Mouse (Mus musculus) stomach, postnatal 0 days (tissue): ENCODE results near the gene Kifc1. TPM values are rescaled to one million over a fixed set of nuclear protein-coding genes. Genes with fewer than 3 reads are reported as not detected.
"Not testable (repeated sequence)": the region's sequence is repeated elsewhere in the genome, so short reads cannot be mapped to it uniquely, and the experiment has no call there.

Source experiments
- ATAC-seq: fragments of 200-750 bp; cut with Nextera tagmentation; 2 replicates; pipeline ENCODE4 v1.8.0; 2017; ENCODE audit not compliant: low FRiP score, low TSS enrichment
- DNase-seq: peaks from one replicate; pipeline ENCODE4 v3.0.0-alpha.2; 2016; ENCODE audit warnings: low spot score
- H3K27ac ChIP-seq: fragments of 300-500 bp; sonication (generic); replicated peaks from 2 replicates; pipeline ENCODE4 v1.5.1; 2014; ENCODE audit warnings: mild to moderate bottlenecking, control low read depth
- H3K27me3 ChIP-seq: fragments of 300-500 bp; sonication (generic); 2 replicates; pipeline ENCODE4 v1.6.1; 2014; ENCODE audit warnings: low read length; ENCODE audit not compliant: control insufficient read depth, insufficient read depth
- H3K36me3 ChIP-seq: fragments of 300-500 bp; sonication (generic); 2 replicates; pipeline ENCODE4 v1.6.1; 2014; ENCODE audit warnings: low read length, mixed read lengths; ENCODE audit not compliant: control insufficient read depth, insufficient read depth
- H3K4me1 ChIP-seq: fragments of 300-500 bp; sonication (generic); replicated peaks from 2 replicates; pipeline ENCODE4 v1.6.1; 2014; ENCODE audit warnings: antibody characterized with exemption; ENCODE audit not compliant: control insufficient read depth, insufficient read depth
- H3K4me2 ChIP-seq: fragments of 300-500 bp; sonication (generic); replicated peaks from 2 replicates; pipeline ENCODE4 v1.6.1; 2014; ENCODE audit warnings: low read depth, mild to moderate bottlenecking, control low read depth, moderate library complexity
- H3K4me3 ChIP-seq: fragments of 300-500 bp; sonication (generic); 2 replicates; pipeline ENCODE4 v1.5.1; 2014; ENCODE audit warnings: low read depth, low read length, control low read depth
- H3K9ac ChIP-seq: fragments of 300-500 bp; sonication (generic); 2 replicates; pipeline ENCODE4 v1.6.1; 2014; ENCODE audit warnings: mild to moderate bottlenecking, low read length, control low read depth, mixed read lengths
- H3K9me3 ChIP-seq: fragments of 300-500 bp; sonication (generic); 2 replicates; pipeline ENCODE4 v1.6.1; 2016; ENCODE audit warnings: low read length; ENCODE audit not compliant: control insufficient read depth
- CTCF ChIP-seq: IDR thresholded peaks from 2 replicates; pipeline ENCODE4 v1.5.1; 2016; ENCODE audit warnings: antibody characterized with exemption, low read depth, mild to moderate bottlenecking, moderate library complexity
- EP300 ChIP-seq: optimal IDR thresholded peaks from 2 replicates; pipeline ENCODE3; 2016; ENCODE audit warnings: antibody characterized with exemption
- WGBS: fragments of 180-500 bp; shearing (Covaris S2); extraction: QIAGEN DNeasy Blood & Tissue Kit; methylation state at CpG from one replicate; pipeline ENCODE4 v1.1.7; 2014; 5-methylcytosine and 5-hydroxymethylcytosine counted together
- polyA plus RNA-seq: library from polyadenylated mRNA; unstranded; fragments of >200 nt; fragmentation: Nextera tagmentation; extraction: Ambion mirVana; gene quantifications from 2 replicates; pipeline ENCODE4 v1.2.1, GENCODE M21; 2015

Kifc1 gene
- polyA plus RNA-seq, 1 experiment from 2014 or later: 1.7 TPM

GRCm38 (mm10) chr17:33875797-33876196 is 14.7 kb downstream of the Kifc1 start:
- not testable (repeated sequence) for H3K27me3 ChIP-seq, H3K4me3 ChIP-seq, H3K4me1 ChIP-seq, H3K9me3 ChIP-seq, ATAC-seq, H3K9ac ChIP-seq, H3K4me2 ChIP-seq, H3K27ac ChIP-seq, H3K36me3 ChIP-seq
- peak; percentile 27 for DNase-seq
- peak; percentile 52 for TF ChIP-seq CTCF
- WGBS: 82% methylated on average over 5 of the region's 5 CpGs

- Histone ChIP-seq H3K27ac (no peak overlapping the region), H3K4me1 (no peaks in the 10 kb centered on the region), H3K9me3 (no peaks in the 10 kb centered on the region), H3K4me3 (no peak overlapping the region), H3K4me2 (no peak overlapping the region), H3K27me3 (no peaks in the 10 kb centered on the region), H3K9ac (no peak overlapping the region), H3K36me3 (no peaks in the 10 kb centered on the region)
- DNase-seq (no peak), ATAC-seq (no peak)
- no peak for TF ChIP-seq EP300
- no peak for TF ChIP-seq CTCF
- WGBS: 90% methylated on average over 9 of the region's 11 CpGs
These were observed 16.1 kb downstream of the Kifc1 start for GRCm38 (mm10) chr17:33874411-33874810.

GRCm38 (mm10) chr17:33873537-33873936 is 16.9 kb downstream of the Kifc1 start, which contains the start of gene Gm7029:
Gm7029 (plus strand) TSS chr17:33873837.
- ATAC-seq, H3K4me2 ChIP-seq, H3K9me3 ChIP-seq, H3K27me3 ChIP-seq, H3K27ac ChIP-seq, H3K4me3 ChIP-seq, H3K9ac ChIP-seq, DNase-seq, H3K4me1 ChIP-seq, H3K36me3 ChIP-seq: not testable (repeated sequence)
- WGBS: no CpG with 5 or more reads among the region's 12 CpGs

- Histone ChIP-seq H3K4me3 (no peak overlapping the region), H3K27ac (no peak overlapping the region), H3K4me1 (no peaks in the 10 kb centered on the region), H3K36me3 (no peaks in the 10 kb centered on the region), H3K9ac (no peak overlapping the region), H3K27me3 (no peaks in the 10 kb centered on the region), H3K4me2 (no peak overlapping the region), H3K9me3 (no peaks in the 10 kb centered on the region)
- TF ChIP-seq CTCF (peak; percentile 75), EP300 (no peak)
- WGBS: 27% methylated on average over 9 of the region's 9 CpGs
- DNase-seq (peak; percentile 67), ATAC-seq (peak; percentile 45; the same call in 1 of the 2 replicates)
These were observed 25.0 kb downstream of the Kifc1 start for GRCm38 (mm10) chr17:33865330-33866030.

GRCm38 (mm10) chr17:33857816-33858215 is 32.6 kb downstream of the Kifc1 start:
- 80% methylated on average over 4 of the region's 4 CpGs for WGBS
- Histone ChIP-seq H3K27me3 (no peaks in the 10 kb centered on the region), H3K9ac (no peak overlapping the region), H3K27ac (no peak overlapping the region), H3K4me1 (no peaks in the 10 kb centered on the region), H3K4me3 (no peak overlapping the region), H3K9me3 (no peaks in the 10 kb centered on the region), H3K4me2 (no peak overlapping the region), H3K36me3 (no peaks in the 10 kb centered on the region)
- ATAC-seq (no peak), DNase-seq (no peak)
- TF ChIP-seq EP300 (no peak), CTCF (no peak)

GRCm38 (mm10) chr17:33851331-33851730 is 39.1 kb downstream of the Kifc1 start:
- WGBS: 38% methylated on average over 1 of the region's 1 CpGs
- H3K4me3 ChIP-seq: no peak overlapping the region

More at GRCm38 (mm10) chr17:33851331-33851730, 39.1 kb downstream of the Kifc1 start:
- Histone ChIP-seq H3K36me3 (peaks cover 3% of the 10 kb centered on the region; the same call in 1 of the 2 replicates), H3K27me3 (no peaks in the 10 kb centered on the region), H3K9me3 (no peaks in the 10 kb centered on the region), H3K9ac (no peak overlapping the region), H3K27ac (no peak overlapping the region), H3K4me1 (no peaks in the 10 kb centered on the region), H3K4me2 (no peak overlapping the region)
- TF ChIP-seq EP300 (no peak), CTCF (no peak)
- ATAC-seq (0 out of 2 replicates have a peak, but pooled peaks have one; percentile 40), DNase-seq (no peak)
